Mouse (Mus musculus) embryonic fibroblast, embryonic 13.5 days (primary cell): ENCODE results near the gene Atf7.

ENCODE experiments used
- CTCF ChIP-seq: IDR thresholded peaks from 2 replicates; pipeline ENCODE4 v1.5.1; 2011; ENCODE audit warnings: mild to moderate bottlenecking, control low read depth, low read length, moderate library complexity, borderline replicate concordance; ENCODE audit not compliant: insufficient read depth
- POLR2A ChIP-seq: IDR thresholded peaks from 2 replicates; pipeline ENCODE4 v1.6.1; 2011; ENCODE audit warnings: low read depth, mild to moderate bottlenecking, control low read depth, low read length, moderate library complexity

- TF ChIP-seq POLR2A (peak; percentile 60), CTCF (no peak)
These were observed 47.2 kb upstream of the Atf7 start, which contains the start of gene Atp5g2 for GRCm38 (mm10) chr15:102672215-102673071.
